Mouse (Mus musculus): ENCODE results near the gene Pramel3.
"Not testable (repeated sequence)": the region's sequence is repeated elsewhere in the genome, so short reads cannot be mapped to it uniquely, and the experiment has no call there.

DNA sequence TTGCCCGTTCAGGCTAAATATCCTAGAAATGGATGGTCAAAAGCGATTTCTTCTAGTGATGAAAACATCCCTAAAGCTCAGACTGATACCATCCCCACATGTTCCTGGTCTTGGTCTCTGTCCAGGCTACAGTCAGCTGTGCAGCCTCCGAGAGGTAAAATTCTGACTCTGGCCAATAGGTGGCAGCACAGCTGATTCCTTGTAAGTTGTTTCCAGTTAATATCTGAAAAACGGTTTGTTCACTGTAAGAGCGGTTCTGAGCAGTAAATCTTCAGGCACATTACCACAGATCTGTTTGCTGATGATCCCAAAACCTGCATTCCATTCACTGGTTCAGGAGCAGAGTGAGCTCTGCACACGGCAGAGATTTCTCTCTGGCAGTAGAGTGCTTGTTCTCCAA is 58.6 kb downstream of the Pramel3 start:
- TF ChIP-seq POLR2A (IDR thresholded peaks at IDR 0.05; ENCODE audit: borderline replicate concordance, extremely low read depth, low read depth, low read length); CTCF (IDR thresholded peaks at IDR 0.05; ENCODE audit: insufficient read depth, low read length): not testable (repeated sequence)

Data from lung, adult 2 months (tissue).